Mouse (Mus musculus) urinary bladder, postnatal 14 days (tissue): ENCODE measurements around the gene Fcgrt.
"Not testable (repeated sequence)": the region's sequence is repeated elsewhere in the genome, so short reads cannot be mapped to it uniquely, and the experiment has no call there.

Experiments
- DNase-seq: peaks from one replicate; pipeline ENCODE4 v3.0.0; 2021; ENCODE audit warnings: low spot score

The Fcgrt gene

GRCm38 (mm10) chr7:45110089-45110488 lies 6.4 kb upstream of the Fcgrt start:
- not testable (repeated sequence) for DNase-seq

- DNase-seq, result no peak
Observed at GRCm38 (mm10) chr7:45107052-45107645, 3.5 kb upstream of the Fcgrt start.

- no peak for DNase-seq
Observed at GRCm38 (mm10) chr7:45106441-45106840, 2.8 kb upstream of the Fcgrt start.

- no peak for DNase-seq
Observed at GRCm38 (mm10) chr7:45105491-45105890, 1.8 kb upstream of the Fcgrt start.

- no peak for DNase-seq
Observed at GRCm38 (mm10) chr7:45104941-45105340, 1.3 kb upstream of the Fcgrt start.

- no peak for DNase-seq
Observed at GRCm38 (mm10) chr7:45102940-45103585, 588 bp downstream of the Fcgrt start.

GRCm38 (mm10) chr7:45102441-45102840 lies 1.2 kb downstream of the Fcgrt start:
- DNase-seq, result no peak

GRCm38 (mm10) chr7:45100046-45100445 lies 3.6 kb downstream of the Fcgrt start:
- no peak for DNase-seq

GRCm38 (mm10) chr7:45098541-45099240 lies 5.0 kb downstream of the Fcgrt start:
- no peak for DNase-seq

GRCm38 (mm10) chr7:45097479-45097878 lies 6.2 kb downstream of the Fcgrt start:
- no peak for DNase-seq

- DNase-seq, result not testable (repeated sequence)
Observed at GRCm38 (mm10) chr7:45095965-45096364, 7.7 kb downstream of the Fcgrt start.

GRCm38 (mm10) chr7:45095367-45095766 lies 8.3 kb downstream of the Fcgrt start:
- no peak for DNase-seq

GRCm38 (mm10) chr7:45094121-45094520 lies 9.5 kb downstream of the Fcgrt start:
- DNase-seq, result no peak

GRCm38 (mm10) chr7:45093516-45093905 lies 10.1 kb downstream of the Fcgrt start:
- DNase-seq, result no peak

- no peak for DNase-seq
Observed at GRCm38 (mm10) chr7:45092828-45093515, 10.7 kb downstream of the Fcgrt start.

- peak; percentile 88 for DNase-seq
Observed at GRCm38 (mm10) chr7:45092048-45092447, 11.6 kb downstream of the Fcgrt start, which contains the start of gene Rcn3. Rcn3 (minus strand) TSS chr7:45092221.

- DNase-seq, result no peak
Observed at GRCm38 (mm10) chr7:45091001-45091990, 12.4 kb downstream of the Fcgrt start.

- DNase-seq, result no peak
Observed at GRCm38 (mm10) chr7:45090251-45090977, 13.2 kb downstream of the Fcgrt start.

- no peak for DNase-seq
Observed at GRCm38 (mm10) chr7:45088597-45088996, 15.1 kb downstream of the Fcgrt start.

GRCm38 (mm10) chr7:45086084-45086483 lies 17.6 kb downstream of the Fcgrt start:
- no peak for DNase-seq
